Mouse (Mus musculus): Measurements from ENCODE around the gene Lpin3. TPM values are rescaled to one million over a fixed set of nuclear protein-coding genes. Genes with fewer than 3 reads are reported as not detected.

Gene Lpin3
- polyA plus RNA-seq, 1 experiment = 0.33 TPM

DNA sequence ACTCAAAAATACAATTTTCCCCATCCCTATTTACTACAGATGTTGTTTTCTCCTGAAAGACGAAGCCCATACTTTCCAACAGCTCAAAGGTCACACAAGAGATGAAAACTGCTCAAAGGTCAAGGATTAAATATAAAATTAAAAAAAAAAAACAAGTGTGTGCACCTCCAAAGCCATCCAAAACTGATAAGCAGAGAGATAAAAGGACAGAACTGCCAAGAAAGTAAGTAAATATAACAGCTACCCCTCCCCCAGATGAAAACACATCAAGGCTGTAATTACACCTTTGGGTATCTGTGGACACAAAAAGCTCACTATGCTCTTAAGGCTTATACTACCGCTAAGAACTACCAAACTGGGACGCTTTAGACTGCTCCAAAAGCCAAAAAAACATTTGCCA, 11.0 kb upstream of the Lpin3 start:
- no peak for DNase-seq (ENCODE audit: low read depth)
- no peak for TF ChIP-seq CTCF (IDR thresholded peaks at IDR 0.05; ENCODE audit: borderline replicate concordance, extremely low read depth, insufficient read depth, insufficient read length)
- no peak for TF ChIP-seq POLR2A (IDR thresholded peaks at IDR 0.05; ENCODE audit: borderline replicate concordance, extremely low read depth, insufficient read depth, insufficient read length, poor library complexity, severe bottlenecking)

DNA sequence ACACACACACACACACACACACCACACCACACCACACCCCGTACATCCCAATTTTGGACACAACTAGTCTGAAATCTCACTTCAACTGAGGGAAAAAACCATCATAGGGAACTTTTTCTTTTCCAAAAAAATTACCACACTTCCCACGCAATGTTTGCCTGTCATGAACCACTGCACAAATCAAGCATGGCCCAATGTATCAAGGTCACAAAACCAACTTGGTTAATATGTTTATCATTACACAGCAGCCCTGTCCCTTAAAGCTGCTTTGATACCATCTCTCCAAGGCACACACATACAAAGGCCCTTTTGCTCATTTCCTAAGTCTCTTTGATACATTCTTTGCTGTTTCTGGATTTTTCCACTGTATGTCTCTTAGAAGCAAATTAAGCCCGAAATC, 9.2 kb upstream of the Lpin3 start:
- TF ChIP-seq POLR2A (IDR thresholded peaks at IDR 0.05; ENCODE audit: borderline replicate concordance, extremely low read depth, insufficient read depth, insufficient read length, poor library complexity, severe bottlenecking) (no peak), CTCF (IDR thresholded peaks at IDR 0.05; ENCODE audit: borderline replicate concordance, extremely low read depth, insufficient read depth, insufficient read length) (no peak)
- no peak for DNase-seq (ENCODE audit: low read depth)

DNA sequence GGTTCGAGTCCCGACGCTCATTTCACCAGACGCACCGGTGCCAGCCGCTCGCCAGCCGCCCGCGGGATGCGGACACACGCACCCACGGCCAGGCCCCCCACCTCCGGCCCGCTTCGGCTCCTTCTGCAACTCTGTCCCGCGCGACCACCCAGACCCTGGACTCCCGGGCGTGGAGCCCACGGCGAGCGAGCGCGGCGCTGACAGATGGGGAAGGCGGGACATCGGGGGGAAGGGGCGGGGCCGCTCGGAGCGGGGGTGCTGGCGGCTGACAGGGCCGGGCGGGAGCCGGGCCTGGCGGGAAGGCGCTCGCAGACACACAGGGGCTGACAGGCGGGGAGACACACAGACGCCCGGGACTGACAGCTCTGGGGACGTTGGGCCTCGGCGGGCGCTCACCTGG, 8.1 kb upstream of the Lpin3 start:
- TF ChIP-seq POLR2A (IDR thresholded peaks at IDR 0.05; ENCODE audit: borderline replicate concordance, extremely low read depth, insufficient read depth, insufficient read length, poor library complexity, severe bottlenecking) (no peak), CTCF (IDR thresholded peaks at IDR 0.05; ENCODE audit: borderline replicate concordance, extremely low read depth, insufficient read depth, insufficient read length) (no peak)
- DNase-seq (ENCODE audit: low read depth) = peak; percentile 87

DNA sequence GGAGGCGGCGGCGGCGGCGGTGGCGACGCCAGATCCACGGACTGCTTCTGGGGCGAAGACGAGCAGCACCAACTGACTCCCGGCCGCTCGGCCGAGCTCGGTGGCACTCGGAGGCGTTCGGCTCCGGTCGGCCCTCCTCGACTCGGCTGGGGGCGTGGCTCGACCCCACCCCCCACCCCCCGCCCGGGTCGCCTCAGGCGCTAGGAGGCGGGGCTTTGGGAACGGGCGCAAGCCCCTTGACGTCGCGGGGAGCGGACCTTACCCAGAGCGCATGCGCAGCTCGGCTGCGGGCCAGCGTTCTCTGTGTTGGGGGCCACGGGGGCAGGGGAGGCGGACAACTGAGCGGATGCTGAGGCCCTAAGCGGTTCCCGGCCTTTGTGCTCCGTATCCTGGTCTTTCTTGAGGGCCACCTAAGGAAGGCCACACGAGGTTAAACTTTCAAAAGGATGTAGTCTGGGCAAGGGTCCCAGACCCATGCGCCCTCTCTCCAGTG, 7.5 kb upstream of the Lpin3 start, which contains the start of gene Zhx3:
TSS of gene Zhx3 (minus strand) at position 109 of the 493 bp plus-strand sequence.
- DNase-seq (ENCODE audit: low read depth) = peak; percentile 98
- no peak for TF ChIP-seq CTCF (IDR thresholded peaks at IDR 0.05; ENCODE audit: borderline replicate concordance, extremely low read depth, insufficient read depth, insufficient read length)
- TF ChIP-seq POLR2A (IDR thresholded peaks at IDR 0.05; ENCODE audit: borderline replicate concordance, extremely low read depth, insufficient read depth, insufficient read length, poor library complexity, severe bottlenecking) = peak; percentile 57; the same call in 1 of the 2 replicates

DNA sequence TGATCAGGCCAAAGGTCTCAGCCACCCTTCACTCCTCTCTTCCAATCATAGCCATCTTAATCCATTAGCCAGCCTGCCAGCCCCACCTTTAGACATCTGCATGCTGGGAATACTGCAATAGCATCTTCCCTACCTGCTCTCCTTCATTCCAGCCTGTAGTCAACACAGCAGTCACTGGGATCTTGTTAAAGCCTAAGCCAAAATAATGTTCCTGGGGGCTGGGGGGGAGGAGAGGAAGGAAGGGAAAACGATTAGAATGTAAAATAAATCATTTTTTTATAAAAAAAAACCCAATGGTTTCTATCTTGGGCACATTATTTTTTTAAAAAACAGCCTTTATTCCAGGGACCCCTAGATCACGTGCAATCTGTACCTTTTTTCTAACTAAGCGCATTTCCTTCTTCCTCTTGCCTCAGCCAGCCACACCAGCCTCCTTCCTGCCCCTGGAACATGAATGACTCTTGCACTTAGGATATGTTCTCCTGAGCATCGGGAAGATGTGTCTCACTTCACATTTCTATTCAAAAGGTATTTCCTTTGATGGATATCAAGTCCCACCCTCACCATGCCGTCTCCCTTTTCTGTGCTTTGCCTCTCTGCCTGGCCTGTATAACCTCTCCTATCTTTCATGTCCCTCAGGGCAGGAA, 6.1 kb upstream of the Lpin3 start:
- DNase-seq (ENCODE audit: low read depth) = no peak
- TF ChIP-seq CTCF (IDR thresholded peaks at IDR 0.05; ENCODE audit: borderline replicate concordance, extremely low read depth, insufficient read depth, insufficient read length) (no peak), POLR2A (IDR thresholded peaks at IDR 0.05; ENCODE audit: borderline replicate concordance, extremely low read depth, insufficient read depth, insufficient read length, poor library complexity, severe bottlenecking) (no peak)

DNA sequence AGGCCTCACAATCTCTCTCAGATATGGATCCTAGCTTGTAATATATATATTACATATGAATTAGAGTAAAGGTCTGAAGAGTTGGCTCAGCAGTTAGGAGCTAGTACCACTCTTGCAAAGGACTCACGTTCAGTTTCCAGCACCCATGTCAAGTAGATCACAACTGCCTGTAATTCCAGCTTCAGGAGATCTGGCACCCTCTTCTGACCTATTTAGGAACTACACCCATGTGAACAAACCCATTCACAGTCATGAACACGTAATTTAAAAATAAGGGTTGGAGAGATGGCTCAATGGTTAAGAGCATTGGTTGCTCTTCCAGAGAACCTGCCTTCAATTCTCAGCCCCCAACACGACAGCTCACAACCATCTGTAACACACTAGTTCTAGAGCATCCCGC, 4.4 kb upstream of the Lpin3 start:
- no peak for DNase-seq (ENCODE audit: low read depth)
- TF ChIP-seq POLR2A (IDR thresholded peaks at IDR 0.05; ENCODE audit: borderline replicate concordance, extremely low read depth, insufficient read depth, insufficient read length, poor library complexity, severe bottlenecking) = no peak
- TF ChIP-seq CTCF (IDR thresholded peaks at IDR 0.05; ENCODE audit: borderline replicate concordance, extremely low read depth, insufficient read depth, insufficient read length) = peak; percentile 28; the same call in 1 of the 2 replicates

DNA sequence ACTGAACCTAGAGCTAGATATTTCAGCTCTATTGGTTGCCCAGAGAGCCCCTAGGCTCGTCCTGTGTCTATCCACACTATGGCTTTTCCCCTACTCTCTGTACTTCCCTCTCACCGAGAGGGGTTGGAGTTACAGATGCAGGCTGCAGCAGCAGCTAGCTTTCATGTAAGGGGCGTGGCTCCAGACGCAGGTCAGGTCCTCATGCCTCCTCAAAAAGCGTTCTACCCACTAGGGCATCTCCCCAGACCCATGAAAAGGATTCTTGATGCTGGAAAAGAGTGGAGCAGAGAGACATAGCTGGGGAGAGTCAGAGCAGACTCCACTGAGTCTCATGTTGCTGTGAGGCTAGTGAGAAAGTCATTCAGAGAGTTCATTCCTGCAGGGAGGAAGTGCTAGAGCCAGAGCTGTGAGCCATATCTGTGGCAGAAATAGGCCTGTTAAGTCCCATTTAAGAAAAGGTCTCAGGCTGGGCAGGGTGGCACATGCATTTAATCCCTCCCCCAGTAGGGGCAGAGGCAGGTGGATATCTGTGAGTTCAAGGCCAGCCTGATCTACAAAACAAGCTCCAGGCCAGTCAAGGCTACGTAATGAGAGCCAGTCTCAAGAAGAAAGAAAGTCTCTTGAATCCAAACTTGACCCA, 1.1 kb downstream of the Lpin3 start:
- DNase-seq (ENCODE audit: low read depth) = no peak
- TF ChIP-seq POLR2A (IDR thresholded peaks at IDR 0.05; ENCODE audit: borderline replicate concordance, extremely low read depth, insufficient read depth, insufficient read length, poor library complexity, severe bottlenecking) (no peak), CTCF (IDR thresholded peaks at IDR 0.05; ENCODE audit: borderline replicate concordance, extremely low read depth, insufficient read depth, insufficient read length) (no peak)

DNA sequence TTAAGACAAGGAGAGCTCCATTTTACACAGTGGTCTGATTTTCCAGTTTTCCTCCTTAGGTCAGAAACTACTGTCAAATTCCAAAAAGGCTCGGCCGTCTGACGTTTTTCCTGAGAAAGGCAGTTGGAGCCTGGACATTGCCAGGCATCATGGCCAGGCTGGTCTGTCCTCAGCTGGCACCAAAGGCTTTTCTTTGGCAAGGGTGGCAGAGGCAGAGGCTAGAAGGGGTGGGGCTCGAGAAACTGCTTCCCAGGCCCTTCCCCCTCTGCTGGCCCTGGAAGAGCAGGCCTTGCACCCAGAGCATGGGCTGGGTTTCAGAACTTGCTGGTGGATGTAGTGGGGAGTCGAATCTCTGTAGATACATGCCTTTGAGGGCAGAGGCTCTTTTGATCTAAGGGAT, 2.0 kb downstream of the Lpin3 start:
- DNase-seq (ENCODE audit: low read depth) = no peak

DNA sequence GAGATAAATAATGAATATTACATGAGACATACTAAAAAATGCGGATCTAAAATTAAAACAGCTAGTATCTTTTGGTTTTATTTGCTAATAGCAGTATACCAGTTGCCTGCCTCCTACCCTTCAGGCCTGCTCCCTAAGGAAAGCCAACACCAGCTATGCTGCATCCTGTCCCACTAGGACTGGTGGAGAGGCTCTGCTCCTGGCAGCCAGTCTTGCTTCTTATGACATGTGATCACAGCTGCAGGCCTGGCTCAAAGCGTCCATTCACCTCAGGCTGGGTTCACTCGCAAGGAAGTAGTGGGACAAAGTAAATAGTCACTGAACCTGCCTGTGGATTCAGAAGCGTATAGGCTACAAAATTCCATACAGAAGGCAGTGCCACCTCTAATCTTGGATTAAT, 3.4 kb downstream of the Lpin3 start:
- TF ChIP-seq CTCF (IDR thresholded peaks at IDR 0.05; ENCODE audit: borderline replicate concordance, extremely low read depth, insufficient read depth, insufficient read length) (no peak), POLR2A (IDR thresholded peaks at IDR 0.05; ENCODE audit: borderline replicate concordance, extremely low read depth, insufficient read depth, insufficient read length, poor library complexity, severe bottlenecking) (no peak)
- no peak for DNase-seq (ENCODE audit: low read depth)

More for the DNA sequence above, 2.0 kb downstream of the Lpin3 start:
- no peak for TF ChIP-seq POLR2A (IDR thresholded peaks at IDR 0.05; ENCODE audit: borderline replicate concordance, extremely low read depth, insufficient read depth, insufficient read length, poor library complexity, severe bottlenecking)
- no peak for TF ChIP-seq CTCF (IDR thresholded peaks at IDR 0.05; ENCODE audit: borderline replicate concordance, extremely low read depth, insufficient read depth, insufficient read length)

DNA sequence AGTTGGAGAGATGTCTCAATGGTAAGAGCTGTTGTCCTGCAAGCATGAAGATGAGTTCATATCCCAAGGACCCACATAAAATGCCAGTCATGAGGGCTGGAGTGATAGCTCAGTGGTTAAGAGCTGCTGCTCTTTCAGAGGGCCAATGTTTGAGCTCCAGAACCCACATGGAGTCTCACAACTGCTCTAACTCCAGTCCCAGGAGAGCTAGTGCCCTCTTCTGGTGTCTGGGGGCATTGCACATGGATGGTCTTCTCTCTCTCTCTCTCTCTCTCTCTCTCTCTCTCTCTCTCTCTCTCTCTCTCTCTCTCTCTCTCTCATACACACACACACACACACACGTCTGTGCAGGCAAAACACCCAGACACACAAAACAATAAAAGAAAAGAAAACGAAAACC, 4.4 kb downstream of the Lpin3 start:
- peak; percentile 61 for DNase-seq (ENCODE audit: low read depth)
- TF ChIP-seq POLR2A (IDR thresholded peaks at IDR 0.05; ENCODE audit: borderline replicate concordance, extremely low read depth, insufficient read depth, insufficient read length, poor library complexity, severe bottlenecking) (no peak), CTCF (IDR thresholded peaks at IDR 0.05; ENCODE audit: borderline replicate concordance, extremely low read depth, insufficient read depth, insufficient read length) (peak; percentile 68)

DNA sequence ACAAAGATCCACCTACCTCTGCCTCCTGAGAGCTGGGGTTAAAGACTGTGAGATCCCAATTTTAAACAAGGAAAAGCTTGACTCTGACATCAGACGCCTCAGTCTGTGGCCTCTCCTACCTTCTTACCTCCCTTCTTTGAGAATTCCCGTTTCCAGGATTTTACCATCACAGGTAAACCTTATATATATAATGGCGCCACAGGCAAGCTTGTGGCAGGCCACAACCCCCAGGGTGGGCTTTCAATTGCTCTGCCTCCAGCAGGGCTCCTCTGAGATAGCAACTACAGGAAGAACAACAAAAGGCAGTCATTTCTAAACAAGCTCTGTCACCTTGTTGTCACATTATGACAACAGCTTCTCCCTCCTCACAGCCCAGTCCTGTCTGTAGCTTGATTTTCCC, 5.8 kb downstream of the Lpin3 start:
- no peak for TF ChIP-seq POLR2A (IDR thresholded peaks at IDR 0.05; ENCODE audit: borderline replicate concordance, extremely low read depth, insufficient read depth, insufficient read length, poor library complexity, severe bottlenecking)
- no peak for TF ChIP-seq CTCF (IDR thresholded peaks at IDR 0.05; ENCODE audit: borderline replicate concordance, extremely low read depth, insufficient read depth, insufficient read length)
- no peak for DNase-seq (ENCODE audit: low read depth)

DNA sequence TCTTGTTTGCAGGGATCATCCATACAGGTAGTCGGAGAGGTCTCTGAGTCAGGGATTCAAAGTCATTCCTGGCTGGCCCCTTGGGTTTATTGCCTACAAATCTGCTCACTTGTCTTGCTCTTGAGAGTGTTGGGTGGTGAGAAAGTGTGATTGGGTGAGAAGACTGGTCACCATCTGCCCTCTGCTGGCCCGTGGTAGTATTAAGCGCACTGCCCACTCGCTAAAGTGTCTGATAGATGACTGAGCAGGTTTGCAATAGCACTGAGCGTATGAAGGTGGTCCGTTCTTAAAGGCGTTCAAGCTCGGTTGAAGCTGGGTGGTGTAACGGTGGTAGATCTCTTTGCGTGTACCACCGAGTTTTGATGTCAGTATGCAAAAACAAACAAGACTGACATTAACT, 6.8 kb downstream of the Lpin3 start:
- DNase-seq (ENCODE audit: low read depth) = peak; percentile 92
- TF ChIP-seq CTCF (IDR thresholded peaks at IDR 0.05; ENCODE audit: borderline replicate concordance, extremely low read depth, insufficient read depth, insufficient read length) = peak; percentile 92
- no peak for TF ChIP-seq POLR2A (IDR thresholded peaks at IDR 0.05; ENCODE audit: borderline replicate concordance, extremely low read depth, insufficient read depth, insufficient read length, poor library complexity, severe bottlenecking)

Measured in brain, embryonic 14.5 days (tissue).